Mouse (Mus musculus) heart, postnatal 0 days (tissue): ENCODE data around the gene Pdgfa. TPM values are rescaled to one million over a fixed set of nuclear protein-coding genes. Genes with fewer than 3 reads are reported as not detected.

ENCODE experiments used
- ATAC-seq: fragments of 200-750 bp; cut with Nextera tagmentation; 2 replicates; pipeline ENCODE4 v1.8.0; 2017; ENCODE audit warnings: low read depth, moderate number of reproducible peaks, moderate library complexity; ENCODE audit not compliant: insufficient read depth
- DNase-seq: peaks from one replicate; pipeline ENCODE4 v3.0.0-alpha.2; 2016; ENCODE audit warnings: low spot score
- H3K27ac ChIP-seq: fragments of 300-500 bp; sonication (generic); 2 replicates; pipeline ENCODE4 v1.5.1; 2014; ENCODE audit warnings: low read depth, mild to moderate bottlenecking
- H3K27me3 ChIP-seq: fragments of 300-500 bp; sonication (generic); 2 replicates; pipeline ENCODE4 v1.6.1; 2014; ENCODE audit warnings: low read length, mixed read lengths; ENCODE audit not compliant: control insufficient read depth, insufficient read depth
- H3K36me3 ChIP-seq: fragments of 300-500 bp; sonication (generic); replicated peaks from 2 replicates; pipeline ENCODE4 v1.6.1; 2014; ENCODE audit warnings: low read length, mixed read lengths; ENCODE audit not compliant: control insufficient read depth, insufficient read depth
- H3K4me1 ChIP-seq: fragments of 300-500 bp; sonication (generic); 2 replicates; pipeline ENCODE4 v1.6.1; 2014; ENCODE audit warnings: antibody characterized with exemption; ENCODE audit not compliant: control insufficient read depth, insufficient read depth
- H3K4me2 ChIP-seq: fragments of 300-500 bp; sonication (generic); 2 replicates; pipeline ENCODE4 v1.6.1; 2014; ENCODE audit warnings: low read depth, mild to moderate bottlenecking, low read length, moderate library complexity
- H3K4me3 ChIP-seq: fragments of 300-500 bp; sonication (generic); 2 replicates; pipeline ENCODE4 v1.5.1; 2014; ENCODE audit warnings: low read depth, low read length
- H3K9ac ChIP-seq: fragments of 300-500 bp; sonication (generic); replicated peaks from 2 replicates; pipeline ENCODE4 v1.6.1; 2014; ENCODE audit warnings: low read depth, low read length, mixed read lengths
- H3K9me3 ChIP-seq: fragments of 300-500 bp; sonication (generic); replicated peaks from 2 replicates; pipeline ENCODE4 v1.6.1; 2016; ENCODE audit warnings: low read length; ENCODE audit not compliant: control insufficient read depth
- CTCF ChIP-seq: IDR thresholded peaks from 2 replicates; pipeline ENCODE4 v1.5.1; 2016; ENCODE audit warnings: antibody characterized with exemption, control low read depth, low read depth
- EP300 ChIP-seq: IDR thresholded peaks from 2 replicates; pipeline ENCODE4 v1.6.1; 2016; ENCODE audit warnings: antibody characterized with exemption, low read depth
- WGBS: fragments of 180-500 bp; shearing (Covaris S2); extraction: QIAGEN DNeasy Blood & Tissue Kit; methylation state at CpG from one replicate; pipeline ENCODE4 v1.1.7; 2014; 5-methylcytosine and 5-hydroxymethylcytosine counted together
- polyA plus RNA-seq: library from polyadenylated mRNA; unstranded; fragments of >200 nt; fragmentation: Nextera tagmentation; extraction: Ambion mirVana; gene quantifications from 2 replicates; pipeline ENCODE4 v1.2.1, GENCODE M21; 2015
- total RNA-seq: library from RNA; depleted of rRNA; stranded (reverse); fragments of >200 nt; gene quantifications from 2 replicates; pipeline ENCODE4 v1.2.3, GENCODE M21; 2014; ENCODE audit warnings: low replicate concordance

Gene Pdgfa
- total and polyA plus RNA-seq, 2 experiments from 2014 or later, result 49.6 to 60.5 TPM

DNA sequence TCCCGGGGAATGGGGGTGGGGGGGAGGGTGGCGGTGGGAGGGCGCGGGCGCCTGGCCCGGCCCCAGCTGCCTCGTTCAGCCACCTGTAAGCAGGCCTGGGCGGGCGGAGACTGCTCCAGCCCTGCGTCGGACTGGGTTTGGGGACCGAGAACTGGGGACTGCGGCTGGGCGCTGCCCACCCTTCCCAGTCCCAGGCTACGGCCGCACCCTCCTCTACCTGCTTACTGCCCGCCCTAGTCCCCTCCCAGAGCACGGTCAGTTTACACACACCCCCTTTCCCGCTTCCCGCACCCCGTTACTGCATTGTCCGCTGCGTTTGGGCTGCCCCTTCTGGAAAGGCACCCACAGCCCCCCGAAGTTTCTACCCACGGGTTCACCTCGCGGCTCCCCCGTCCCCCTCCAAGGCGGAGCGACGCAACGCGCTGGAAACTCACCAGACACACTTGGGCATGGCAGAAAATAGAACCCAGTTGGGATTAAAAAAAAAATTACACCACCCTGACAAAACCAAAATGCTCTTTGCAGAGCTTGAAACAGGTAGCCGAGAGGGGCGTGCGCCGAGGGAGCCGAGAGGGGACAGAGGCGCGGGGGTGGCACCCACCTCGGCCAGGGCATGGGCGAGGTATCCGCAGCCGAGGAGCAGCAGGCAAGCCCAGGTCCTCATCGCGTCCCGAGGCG lies 2.9 kb downstream of the Pdgfa start:
- TF ChIP-seq CTCF (no peak), EP300 (no peak)
- WGBS, result under 1% methylated on average over 45 of the region's 48 CpGs
- Histone ChIP-seq H3K4me2 (peak overlapping the region; percentile 79), H3K27me3 (peaks cover 34% of the 10 kb centered on the region), H3K36me3 (no peaks in the 10 kb centered on the region), H3K9ac (peak overlapping the region; percentile 82), H3K27ac (peak overlapping the region; percentile 95), H3K4me1 (peaks cover 48% of the 10 kb centered on the region), H3K9me3 (no peaks in the 10 kb centered on the region), H3K4me3 (peak overlapping the region; percentile 59)
- DNase-seq (no peak), ATAC-seq (no peak; the same call in none of the 2 replicates)

DNA sequence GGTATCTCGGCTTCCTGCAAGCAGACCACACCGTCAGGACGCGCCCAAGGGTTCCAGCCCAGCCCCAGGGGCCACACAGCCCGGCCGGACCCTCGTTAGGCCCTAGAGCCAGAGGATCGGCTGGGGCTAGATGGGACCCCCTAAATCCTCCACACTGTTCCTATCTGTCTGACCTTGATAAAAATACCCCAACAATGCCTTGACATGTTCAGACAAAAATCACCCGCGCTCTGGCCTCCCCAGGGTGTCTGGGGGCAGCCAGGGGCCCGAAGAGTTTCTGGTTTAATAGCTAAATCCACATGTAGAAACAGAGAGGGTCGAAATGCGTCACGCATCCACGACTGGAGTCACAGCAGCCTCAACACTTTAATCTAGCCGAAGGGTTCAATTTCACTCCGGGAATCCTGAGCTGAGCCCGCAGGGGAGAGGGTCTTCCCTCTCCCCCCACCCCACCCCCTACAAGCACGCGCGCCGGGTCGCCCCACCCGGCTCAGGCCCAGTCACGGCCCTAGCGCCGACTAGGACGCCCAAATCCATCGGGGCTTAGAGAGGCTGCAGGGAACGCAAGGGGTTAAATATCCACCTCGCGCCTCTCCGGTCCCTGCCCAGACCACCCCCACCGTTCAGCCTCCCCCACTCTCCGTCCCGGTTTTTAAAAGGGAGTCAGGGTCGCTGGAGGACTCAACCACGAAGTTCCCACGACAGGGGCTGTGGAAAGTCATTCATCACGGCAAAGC lies 3.6 kb downstream of the Pdgfa start:
- Histone ChIP-seq H3K4me2 (peak overlapping the region; percentile 79), H3K36me3 (no peaks in the 10 kb centered on the region), H3K9me3 (no peaks in the 10 kb centered on the region), H3K4me3 (peak overlapping the region; percentile 59), H3K27me3 (peaks cover 27% of the 10 kb centered on the region), H3K4me1 (peaks cover 48% of the 10 kb centered on the region), H3K27ac (peak overlapping the region; percentile 95), H3K9ac (peak overlapping the region; percentile 82)
- ATAC-seq, result no peak
- TF ChIP-seq CTCF (no peak), EP300 (no peak)
- 1% methylated on average over 40 of the region's 40 CpGs for WGBS
- DNase-seq, result no peak

DNA sequence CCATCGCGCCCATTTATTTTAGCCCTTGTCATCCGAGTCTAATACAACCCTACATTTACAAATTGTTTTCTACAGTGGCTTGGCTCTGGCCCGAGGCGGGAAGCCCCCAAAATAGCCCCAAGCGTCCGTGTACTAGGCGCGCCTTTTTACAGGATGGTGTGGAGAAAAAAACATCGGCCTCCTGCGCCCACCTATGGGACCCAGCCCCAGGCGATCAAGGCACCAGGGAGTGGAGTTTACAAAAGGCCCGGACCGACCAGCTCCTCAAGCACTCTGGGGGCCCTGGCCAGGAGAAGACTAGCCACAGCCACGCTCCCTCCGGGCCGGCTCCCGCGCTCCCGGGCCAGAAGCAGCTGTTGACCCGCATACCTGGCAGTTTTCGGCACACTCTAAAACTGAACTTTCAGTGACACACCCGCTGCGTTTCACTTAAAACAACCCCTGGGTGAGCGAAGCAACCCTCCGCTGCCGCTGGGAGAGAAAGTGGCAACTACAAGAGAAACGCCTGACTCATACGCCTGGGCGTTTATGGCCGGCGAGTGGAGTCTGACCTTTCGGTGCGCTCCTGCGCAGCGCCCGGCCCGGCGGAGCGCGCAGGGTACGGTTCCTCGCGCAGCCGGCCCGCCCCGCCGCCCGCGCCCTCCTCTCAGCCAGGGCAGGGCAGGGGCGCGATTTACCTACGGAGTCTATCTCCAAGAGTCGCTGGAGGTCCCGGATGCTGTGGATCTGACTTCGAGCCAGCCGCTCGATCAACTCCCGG lies 4.4 kb downstream of the Pdgfa start:
- 6% methylated on average over 59 of the region's 59 CpGs for WGBS
- DNase-seq, result no peak
- TF ChIP-seq CTCF, result no peak
- TF ChIP-seq EP300, result no peak

GRCm38 (mm10) chr5:138991734-138992133 lies 5.4 kb downstream of the Pdgfa start:
- WGBS, result 79% methylated on average over 4 of the region's 4 CpGs
- Histone ChIP-seq H3K9me3 (no peaks in the 10 kb centered on the region), H3K9ac (no peak overlapping the region), H3K4me3 (no peak overlapping the region), H3K4me2 (no peak overlapping the region), H3K4me1 (peaks cover 36% of the 10 kb centered on the region), H3K27ac (no peak overlapping the region), H3K36me3 (peaks cover 16% of the 10 kb centered on the region), H3K27me3 (peaks cover 20% of the 10 kb centered on the region; the same call in 1 of the 2 replicates)
- TF ChIP-seq EP300, result no peak
- no peak for DNase-seq
- no peak for ATAC-seq

More for the DNA sequence above, 4.4 kb downstream of the Pdgfa start:
- H3K27me3 ChIP-seq, result peaks cover 26% of the 10 kb centered on the region
- H3K4me1 ChIP-seq, result peaks cover 44% of the 10 kb centered on the region
- H3K9me3 ChIP-seq, result no peaks in the 10 kb centered on the region
- H3K36me3 ChIP-seq, result peaks cover 6% of the 10 kb centered on the region
- peak overlapping the region; percentile 79 for H3K4me2 ChIP-seq
- H3K9ac ChIP-seq, result peak overlapping the region; percentile 82
- peak overlapping the region; percentile 95 for H3K27ac ChIP-seq
- peak overlapping the region; percentile 59 for H3K4me3 ChIP-seq
- ATAC-seq, result no peak

GRCm38 (mm10) chr5:138990659-138991380 lies 6.3 kb downstream of the Pdgfa start:
- DNase-seq (no peak), ATAC-seq (no peak)
- peaks cover 25% of the 10 kb centered on the region for H3K36me3 ChIP-seq
- no peak overlapping the region for H3K27ac ChIP-seq
- no peak overlapping the region for H3K4me3 ChIP-seq
- peaks cover 29% of the 10 kb centered on the region for H3K4me1 ChIP-seq
- no peaks in the 10 kb centered on the region for H3K9me3 ChIP-seq
- WGBS, result 43% methylated on average over 7 of the region's 7 CpGs
- H3K27me3 ChIP-seq, result peaks cover 14% of the 10 kb centered on the region; the same call in 1 of the 2 replicates
- H3K9ac ChIP-seq, result no peak overlapping the region
- no peak for TF ChIP-seq EP300
- no peak for TF ChIP-seq CTCF
- H3K4me2 ChIP-seq, result no peak overlapping the region
